Mouse (Mus musculus) mouse trophoblast stem cell (cell line): ENCODE results near the gene Il20rb.

Experiments
- in situ Hi-C, 2 experiments: fragments of 300-500 bp; cut with MseI, MboI; formaldehyde crosslinking; loops; 2 replicates in 1 of 2; 3 replicates in 1 of 2; pipeline ENCODE4 v1.15.1; 2025

The Il20rb gene

DNA sequence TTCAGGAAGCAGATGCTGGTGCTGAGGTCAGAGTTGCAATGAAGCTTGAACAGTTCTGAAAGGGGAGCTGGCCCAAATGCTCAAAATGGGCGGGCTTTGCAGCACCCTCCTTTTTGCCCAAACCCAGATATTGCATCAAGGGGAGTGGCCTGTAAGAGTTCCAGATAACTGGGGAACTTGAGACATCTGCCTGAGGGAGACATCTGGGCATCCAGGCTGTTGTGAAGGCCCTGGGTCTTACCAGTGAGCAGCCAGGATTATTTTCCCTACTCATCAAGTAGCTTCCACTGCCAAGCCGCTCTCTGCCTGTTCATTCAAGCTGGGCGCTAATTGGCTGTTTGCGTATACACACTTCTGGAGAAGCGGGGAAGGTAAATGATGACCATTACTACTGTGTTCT lies at the start of gene Il20rb:
Gene Il20rb, minus strand, starts transcription at position 358 of the 400 bp plus-strand sequence.
- in situ Hi-C loops: no loop called here

DNA sequence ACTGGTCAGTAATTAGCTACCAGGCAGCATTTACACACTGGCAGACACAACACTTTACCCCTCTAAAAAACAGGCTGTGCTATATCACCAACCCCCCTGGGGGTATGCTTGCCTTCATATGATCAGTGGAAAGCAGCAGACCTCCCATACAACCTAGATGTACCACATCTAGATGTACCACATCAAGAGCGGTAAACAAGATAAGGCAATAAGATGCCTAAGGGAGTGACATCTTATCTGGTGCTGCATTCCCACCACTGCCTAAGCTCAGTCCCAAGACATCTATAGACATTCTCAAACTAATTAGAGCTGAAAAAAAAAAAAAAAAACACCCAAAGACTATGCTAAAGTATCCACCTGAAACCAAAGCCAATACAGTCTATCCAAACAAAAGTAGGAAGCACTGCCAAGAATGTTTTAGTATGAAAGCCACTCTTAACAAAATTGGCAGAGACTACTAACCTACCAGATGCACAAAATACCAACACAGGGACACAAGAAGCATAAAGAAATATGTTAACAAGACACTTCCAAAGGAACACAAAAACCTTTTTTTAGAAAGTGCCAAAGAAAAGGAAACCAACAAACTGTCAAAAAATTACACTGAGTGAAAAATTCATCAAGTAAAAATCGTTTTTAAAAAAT lies 49.2 kb upstream of the Il20rb start:
- in situ Hi-C loops: no loop called here

DNA sequence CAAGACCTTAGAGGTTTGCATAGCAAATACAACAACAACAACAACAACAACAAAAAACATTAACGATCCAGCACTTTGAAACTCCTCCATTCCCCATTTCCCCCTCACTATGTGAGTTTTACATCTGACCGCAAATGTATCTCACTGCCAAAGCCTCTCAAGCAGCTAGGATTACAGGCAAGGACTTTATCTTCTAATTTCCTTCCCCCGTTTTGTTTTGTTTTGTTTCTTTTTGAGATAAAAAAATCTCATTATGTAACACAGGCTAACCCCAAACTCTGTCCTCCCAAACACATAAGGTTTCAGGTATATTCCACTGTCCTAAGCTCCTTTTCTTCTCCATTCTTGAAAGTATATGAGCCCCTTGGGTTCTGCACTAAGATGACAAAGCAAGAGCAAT lies 48.1 kb upstream of the Il20rb start:
- in situ Hi-C loops: no loop called here

DNA sequence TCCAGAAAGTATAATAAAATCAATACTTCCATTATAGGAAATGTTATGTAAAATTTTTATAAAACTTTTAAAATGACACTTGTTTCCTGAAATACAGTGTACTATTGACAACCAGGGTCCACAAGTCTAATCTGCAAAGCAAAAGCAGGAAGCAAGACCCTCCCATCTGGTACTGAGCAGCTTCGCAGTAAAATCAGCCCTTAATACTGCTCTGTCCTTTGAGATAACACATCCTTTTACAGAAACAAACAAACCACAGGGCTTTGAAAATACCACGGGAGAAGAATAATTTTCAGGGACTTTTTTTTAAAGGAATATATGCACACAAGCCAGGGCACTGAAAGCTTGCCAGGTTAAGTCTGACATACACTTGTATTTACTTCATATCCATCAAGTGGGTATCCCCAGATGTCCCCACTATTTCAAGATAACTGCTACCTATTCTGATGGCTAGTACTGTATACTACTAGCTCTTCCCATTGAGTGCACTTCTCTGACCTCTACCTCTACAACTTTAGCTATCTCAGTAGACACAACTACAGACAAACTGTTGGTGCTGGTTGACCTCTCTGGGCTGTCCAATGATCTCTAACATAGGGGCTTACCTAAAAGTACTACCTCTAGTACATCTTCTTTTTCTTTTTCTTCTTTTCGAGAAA lies 46.4 kb upstream of the Il20rb start:
- in situ Hi-C loops: no loop called here

DNA sequence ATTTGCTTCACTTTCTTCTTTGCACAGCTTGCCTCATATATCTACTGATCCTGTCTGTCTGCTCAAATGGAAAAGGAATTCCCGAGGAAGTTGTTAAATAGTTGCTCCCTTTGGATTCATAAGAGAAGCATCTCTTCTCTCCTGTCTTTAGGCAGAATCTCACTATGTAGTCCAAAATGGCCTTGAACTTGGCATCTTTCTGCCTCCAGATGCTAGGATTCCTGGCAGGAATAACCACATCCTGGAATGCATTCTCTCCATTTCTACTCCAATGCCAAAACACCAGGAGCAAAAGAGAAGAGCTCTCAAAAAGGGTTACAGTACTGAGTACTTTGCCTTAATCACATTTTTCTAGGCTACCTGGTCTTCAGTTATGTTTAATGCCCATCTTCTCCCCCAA lies 44.7 kb upstream of the Il20rb start:
- in situ Hi-C loops: no loop called here

DNA sequence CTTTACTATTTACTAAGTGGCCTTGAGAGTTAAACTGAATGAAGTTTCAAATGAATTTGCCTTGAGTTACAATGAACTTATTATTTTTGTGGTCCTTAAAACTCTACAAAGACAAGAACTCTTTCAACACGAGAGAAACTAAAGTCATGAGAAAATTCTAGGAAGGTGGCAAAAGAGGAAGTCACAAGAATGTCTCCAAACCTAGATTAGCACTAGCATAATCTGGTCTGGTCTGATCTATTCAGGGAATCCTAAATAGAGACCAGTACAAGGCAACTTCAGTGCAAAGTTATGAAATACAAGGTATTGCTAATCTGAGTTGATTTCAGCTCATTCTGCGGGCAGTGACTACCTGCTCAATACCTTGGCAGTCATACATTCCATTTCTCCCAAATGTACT lies 38.6 kb upstream of the Il20rb start:
- in situ Hi-C loops: no loop called here

DNA sequence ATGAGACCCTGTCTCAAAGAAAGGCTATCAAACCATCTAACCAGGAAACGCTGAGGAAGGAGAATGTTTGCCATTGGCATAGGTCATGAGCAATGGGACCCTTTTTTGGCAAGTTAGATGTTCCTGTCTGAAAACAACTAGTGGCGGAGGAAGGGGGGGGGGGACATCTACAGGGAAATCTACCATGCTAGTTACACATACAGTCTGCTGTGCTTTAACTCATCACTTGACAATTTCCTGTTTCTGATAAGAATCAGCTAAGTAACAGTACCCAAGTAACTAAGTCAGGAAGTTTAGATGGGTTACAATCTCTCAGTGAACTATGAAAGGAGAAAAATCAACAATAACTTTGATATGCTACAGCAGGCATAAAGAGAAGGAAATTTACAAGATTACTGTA lies 35.4 kb upstream of the Il20rb start:
- in situ Hi-C loops: no loop called here

DNA sequence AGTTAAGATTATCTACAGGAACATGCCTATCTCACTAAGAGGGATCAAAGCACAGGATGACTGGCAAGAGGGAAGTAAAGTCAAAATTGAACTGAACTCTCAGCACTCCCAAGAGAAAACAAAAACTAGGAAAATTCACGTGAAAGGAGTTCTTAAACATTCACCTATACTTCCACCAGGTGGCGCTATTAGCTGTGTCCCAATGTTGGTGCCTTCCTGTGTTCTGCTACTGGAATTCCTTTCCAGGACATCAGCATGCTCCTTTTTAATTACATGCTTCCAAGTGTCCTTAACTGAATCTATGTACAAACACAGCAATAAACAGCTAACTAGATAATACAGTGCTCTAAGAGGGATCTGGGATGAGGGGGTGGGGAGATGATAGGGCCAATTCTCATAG lies 34.0 kb upstream of the Il20rb start:
- in situ Hi-C loops: no loop called here

DNA sequence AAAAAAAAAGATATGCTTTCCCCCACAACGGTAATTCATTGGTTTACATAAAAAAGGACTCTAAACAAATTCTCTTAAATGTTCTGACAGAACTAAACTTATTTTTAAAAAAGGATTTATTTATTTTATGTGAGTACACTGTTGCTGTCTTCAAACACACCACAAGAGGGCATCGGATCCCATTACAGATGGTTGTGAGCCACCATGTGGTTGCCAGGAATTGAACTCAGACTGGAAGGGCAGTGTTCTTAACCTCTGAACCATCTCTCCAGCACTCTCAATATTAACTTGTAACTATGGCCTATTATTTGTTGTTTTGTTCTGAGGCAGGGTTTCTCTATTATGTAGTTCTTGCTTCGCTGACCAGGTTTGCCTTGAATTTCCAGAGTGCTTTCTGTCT lies 33.4 kb upstream of the Il20rb start:
- in situ Hi-C loops: no loop called here

DNA sequence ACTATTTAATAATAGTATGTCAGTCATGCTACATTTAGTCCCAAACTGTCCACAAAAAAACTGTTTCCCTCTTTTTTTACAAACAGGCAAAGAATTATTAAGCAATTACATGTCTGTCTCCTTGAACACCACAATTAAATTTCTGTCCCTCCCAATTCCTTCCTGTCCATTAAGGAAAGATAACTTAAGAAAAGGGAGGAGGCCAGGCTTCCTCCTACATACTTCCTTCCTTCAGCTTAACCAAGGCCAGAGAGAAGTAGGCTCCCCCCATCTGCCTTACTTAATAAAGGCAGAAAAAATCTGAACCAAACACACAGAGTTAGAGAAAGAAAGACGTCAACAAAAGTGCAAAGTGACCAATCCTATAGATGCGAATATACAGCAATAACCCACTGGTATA lies 21.0 kb upstream of the Il20rb start:
- in situ Hi-C loops: no loop called here

DNA sequence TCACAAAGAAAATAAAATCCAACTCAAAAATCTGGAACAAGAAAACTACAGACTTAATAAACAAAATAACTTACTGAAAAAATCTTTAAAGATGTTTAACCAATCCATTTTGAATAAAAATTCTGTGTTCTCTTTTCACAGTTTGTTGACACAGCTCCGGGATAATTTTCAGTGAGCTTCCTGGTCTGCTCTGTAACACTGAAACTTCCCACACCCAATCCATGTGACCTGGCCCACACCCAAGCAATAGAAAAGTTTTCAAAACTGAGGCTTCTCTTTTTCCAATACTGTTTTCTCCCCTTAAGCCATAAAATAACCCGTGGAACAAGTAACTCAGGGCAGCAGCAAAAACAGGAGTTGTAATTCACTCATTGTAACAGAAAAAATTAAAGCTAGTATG lies 20.1 kb upstream of the Il20rb start:
- in situ Hi-C loops: no loop called here

DNA sequence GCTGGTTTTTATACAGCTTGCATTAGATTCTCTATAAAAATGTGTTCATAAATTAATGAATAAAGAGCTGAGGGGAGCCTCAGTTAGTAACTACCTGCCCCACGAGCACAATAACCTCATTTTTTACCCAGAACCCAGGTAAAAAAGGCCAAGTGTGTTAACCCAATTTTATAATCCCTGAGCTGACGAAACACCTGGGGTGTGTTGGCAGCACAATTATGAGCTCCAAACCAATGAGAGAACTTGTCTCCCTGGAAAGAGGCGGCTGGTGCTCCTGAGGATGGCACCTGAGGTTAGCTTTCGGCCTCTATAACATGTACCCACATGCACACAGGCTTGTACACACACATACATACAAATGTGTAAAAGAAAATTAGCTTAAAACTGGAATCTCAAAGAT lies 18.9 kb upstream of the Il20rb start:
- in situ Hi-C loops: no loop called here

DNA sequence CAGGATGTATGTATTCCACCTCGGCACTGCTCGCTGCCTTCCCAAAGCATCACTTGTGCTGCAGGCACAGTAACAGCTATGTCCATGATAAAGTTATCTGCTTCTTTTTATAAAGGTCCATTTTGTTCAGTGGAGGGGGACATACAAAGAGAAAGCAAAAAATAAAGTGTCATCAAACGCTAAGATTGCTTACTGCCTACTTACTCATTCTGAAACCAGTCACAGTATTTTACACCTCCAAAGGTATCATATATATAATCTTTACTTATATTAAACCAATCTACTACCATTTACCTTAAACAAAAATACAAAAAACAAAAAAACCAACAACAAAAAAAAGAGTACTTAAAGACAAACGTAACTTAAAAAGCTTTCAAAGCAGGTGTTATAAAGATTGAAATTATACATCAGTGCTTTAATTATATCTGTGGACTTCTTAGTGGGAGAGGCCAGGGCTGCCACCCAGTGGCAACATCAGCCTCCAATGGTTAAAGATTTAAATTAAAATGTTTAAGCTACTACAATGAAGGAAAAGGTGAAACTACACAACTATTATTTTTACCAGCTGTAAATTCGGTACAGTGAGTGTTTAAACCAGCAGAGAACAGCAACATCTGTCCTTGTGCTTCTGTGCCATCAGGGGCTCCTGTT lies 7.1 kb upstream of the Il20rb start:
- in situ Hi-C loops: no loop called here

DNA sequence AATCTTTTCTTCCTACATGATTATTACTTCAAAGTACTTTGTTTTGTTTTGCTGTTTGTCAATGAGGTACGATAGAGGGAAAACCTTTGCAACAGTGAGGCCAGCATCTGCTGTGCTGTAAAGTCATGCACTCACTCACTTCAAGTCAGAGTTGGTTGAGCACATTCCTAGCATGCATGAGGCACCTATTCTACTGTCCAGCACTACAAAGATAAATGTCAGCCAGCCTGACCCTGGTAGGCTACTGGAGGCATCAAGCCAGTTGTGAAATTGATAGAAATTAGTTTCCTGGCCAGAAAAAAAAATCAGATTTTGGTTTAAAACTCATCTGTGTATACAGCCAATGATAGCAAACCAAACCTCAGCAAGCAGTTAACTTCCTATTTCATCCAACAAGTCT lies 4.8 kb upstream of the Il20rb start:
- in situ Hi-C loops: no loop called here

DNA sequence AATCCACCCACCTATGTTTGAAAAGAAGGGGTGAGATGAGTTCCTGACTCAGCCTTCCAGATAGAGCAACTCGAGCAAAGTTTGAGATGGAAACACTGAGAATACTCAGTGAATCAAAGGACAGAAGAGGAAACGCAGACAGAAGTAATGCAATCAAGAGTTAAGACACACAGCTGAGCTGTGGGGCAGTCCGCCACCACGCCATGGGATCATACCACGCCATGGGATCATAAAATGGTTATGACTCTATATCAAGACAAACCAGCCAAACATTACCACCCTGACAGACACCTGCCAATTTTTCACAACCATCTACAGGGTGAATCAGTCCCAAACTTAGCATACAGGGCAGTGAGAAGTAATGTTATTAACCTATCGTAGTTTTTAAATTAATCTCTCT lies 2.4 kb upstream of the Il20rb start:
- in situ Hi-C loops: no loop called here

DNA sequence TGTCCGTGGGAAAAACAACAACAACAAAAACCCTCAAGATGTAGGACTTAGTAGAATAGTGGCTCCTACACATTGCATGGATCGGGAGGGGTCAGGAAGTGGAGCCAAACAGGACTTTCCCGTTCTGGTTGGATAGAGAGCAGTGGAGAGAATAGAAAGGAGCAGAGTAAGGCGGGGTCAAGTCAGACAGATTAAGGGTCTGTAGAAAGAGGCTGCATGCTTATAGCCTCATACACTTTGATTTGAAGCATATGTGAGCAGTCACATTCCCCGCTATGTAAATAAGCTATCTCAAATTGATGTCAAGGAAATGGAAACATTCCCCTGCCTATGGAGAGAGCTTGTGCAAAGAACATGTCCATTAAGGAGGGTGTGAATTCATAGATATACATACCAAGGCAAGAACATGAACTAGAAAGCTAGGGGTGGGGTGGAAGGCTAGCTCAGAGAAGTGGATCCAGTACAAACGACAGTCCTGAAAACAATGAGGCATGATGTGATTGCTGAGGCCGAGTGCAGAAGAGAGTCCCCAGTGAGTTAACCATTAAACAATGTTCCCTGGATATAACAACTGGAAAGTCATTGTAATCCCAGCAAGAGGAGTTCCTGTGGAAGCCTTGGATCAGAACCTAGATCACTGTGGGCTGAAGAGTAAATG lies 1.6 kb upstream of the Il20rb start:
- in situ Hi-C loops: no loop called here

DNA sequence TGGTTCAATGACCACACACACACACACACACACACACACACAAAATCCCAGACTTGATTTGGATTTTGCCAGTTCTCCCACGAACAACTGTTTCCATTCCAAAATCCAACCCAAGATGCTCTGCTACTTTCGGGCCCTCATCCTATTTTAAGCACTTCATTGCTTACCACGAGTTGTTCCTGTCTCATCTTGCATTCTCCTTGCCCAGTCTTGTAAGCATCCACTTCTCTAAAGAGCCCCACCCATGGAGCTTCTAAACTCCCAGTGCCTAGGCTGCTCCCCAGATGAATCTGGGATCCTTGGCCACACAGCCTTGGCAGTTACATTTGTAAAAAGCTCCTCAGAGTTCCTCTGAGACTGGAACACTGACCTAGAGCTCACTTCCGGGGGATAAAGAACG lies 3.3 kb downstream of the Il20rb start:
- in situ Hi-C loops: no loop called here

DNA sequence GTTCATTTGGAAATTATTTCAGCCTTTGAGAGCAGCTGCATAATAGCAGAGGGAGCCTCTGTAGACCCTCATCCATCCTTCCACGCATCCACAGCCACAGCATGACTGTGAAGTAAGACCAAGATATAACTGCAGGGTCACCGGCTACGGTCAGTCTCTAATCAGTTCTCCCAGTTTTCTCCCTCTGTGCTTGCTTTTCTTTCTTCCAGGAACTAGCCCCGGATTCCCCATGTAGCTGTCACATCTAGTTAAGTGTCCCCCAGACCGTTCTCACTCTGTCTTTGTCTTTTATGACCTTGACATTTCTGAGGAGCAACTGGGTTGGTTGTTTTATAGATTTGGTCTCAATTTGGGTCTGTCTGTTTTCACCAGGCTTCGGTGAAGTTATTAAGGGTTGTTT lies 5.0 kb downstream of the Il20rb start:
- in situ Hi-C loops: no loop called here

DNA sequence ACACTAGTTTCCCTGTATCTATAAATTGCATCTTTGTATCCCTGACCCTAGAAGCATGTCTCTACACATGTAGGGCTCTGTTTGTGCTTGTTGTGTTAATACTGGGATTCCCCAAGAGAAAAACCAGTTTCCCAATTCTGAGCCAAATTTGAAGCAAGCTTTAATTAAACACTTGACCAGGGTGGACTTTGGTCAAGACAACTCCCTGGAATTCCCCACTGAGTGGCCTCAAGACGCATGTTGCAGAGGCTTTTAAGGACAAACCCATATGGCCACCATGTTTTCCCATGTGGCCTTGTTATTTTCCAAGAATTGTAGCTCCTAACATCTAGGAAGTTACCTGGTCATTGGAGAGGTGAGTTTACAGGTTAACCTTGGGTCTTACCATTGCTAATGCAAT lies 12.5 kb downstream of the Il20rb start:
- in situ Hi-C loops: no loop called here

DNA sequence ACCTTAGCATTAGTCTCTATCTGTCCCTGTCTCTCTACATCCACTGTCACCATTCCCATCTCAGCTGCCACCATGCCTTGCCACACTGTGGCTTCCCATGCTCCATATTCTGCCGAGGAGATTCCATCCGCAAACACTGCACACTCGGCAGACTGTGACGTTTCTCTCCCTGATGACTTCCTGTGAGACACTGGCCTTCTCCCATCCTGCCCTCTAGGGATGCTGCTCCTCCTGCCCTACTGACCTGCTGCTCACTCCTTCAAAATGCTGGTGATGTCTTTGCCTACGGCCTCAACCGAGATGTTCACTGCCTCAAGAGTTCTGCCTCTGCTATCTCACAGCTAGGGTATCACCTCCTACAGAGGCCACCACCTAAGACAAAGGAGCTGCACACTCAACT lies 13.2 kb downstream of the Il20rb start:
- in situ Hi-C loops: no loop called here

DNA sequence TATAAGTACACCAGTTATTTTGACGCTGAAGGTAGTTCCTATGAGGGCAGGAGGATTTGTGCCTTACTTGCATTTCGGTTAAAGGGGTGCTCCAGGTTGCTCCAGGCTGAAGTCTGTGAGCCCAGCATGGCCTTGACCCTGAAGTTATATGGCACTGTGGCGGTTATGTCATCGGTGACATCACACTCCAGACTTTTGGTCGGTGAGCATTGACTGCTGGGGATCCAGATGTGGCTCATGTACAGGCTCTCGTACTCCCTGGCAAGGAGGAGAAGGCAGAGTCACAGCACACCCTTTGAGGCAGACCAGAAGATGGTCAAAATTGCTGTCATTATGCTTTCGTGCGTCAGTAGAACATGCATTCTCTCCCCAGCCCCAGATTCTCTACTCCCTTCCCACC lies 13.7 kb downstream of the Il20rb start:
- in situ Hi-C loops: no loop called here

DNA sequence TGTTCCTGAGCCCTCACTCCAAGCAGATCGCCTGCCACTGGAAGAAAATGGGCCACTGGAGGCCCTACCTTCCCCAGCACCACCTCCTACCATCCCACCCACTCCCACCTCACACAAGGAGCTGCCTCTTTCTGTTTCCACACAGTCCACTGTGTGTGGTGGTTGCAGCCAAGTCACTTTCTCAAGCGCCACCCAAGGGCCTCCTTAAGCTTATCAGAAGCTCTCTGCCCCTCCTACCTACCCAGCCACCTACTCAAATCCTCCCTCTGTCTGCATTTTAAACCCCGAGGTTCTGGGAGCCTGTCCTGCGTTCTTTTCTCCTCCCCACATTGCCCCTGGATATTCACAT lies 15.0 kb downstream of the Il20rb start:
- in situ Hi-C loops: no loop called here
